Mouse (Mus musculus): ENCODE measurements around the gene Rictor. TPM values are rescaled to one million over a fixed set of nuclear protein-coding genes. Genes with fewer than 3 reads are reported as not detected.

Rictor gene
- polyA plus RNA-seq, 1 experiment from 2014 or later: 53.9 TPM

- H3K4me3 ChIP-seq (replicated peaks; ENCODE audit: low read length): no peak overlapping the region
- no peaks in the 10 kb centered on the region for H3K9me3 ChIP-seq (ENCODE audit: control insufficient read depth, low read length)
- no peaks in the 10 kb centered on the region for H3K4me1 ChIP-seq (replicated peaks; ENCODE audit: control insufficient read depth, insufficient read depth, low read length)
- ATAC-seq (ENCODE audit: low FRiP score): no peak
- 26% methylated on average over 1 of the region's 1 CpGs for WGBS
- no peaks in the 10 kb centered on the region for H3K36me3 ChIP-seq (replicated peaks; ENCODE audit: control insufficient read depth, insufficient read depth)
- H3K27me3 ChIP-seq (ENCODE audit: control insufficient read depth, insufficient read depth, low read length): no peaks in the 10 kb centered on the region
- H3K27ac ChIP-seq: no peak overlapping the region
- H3K9ac ChIP-seq: no peak overlapping the region
- DNase-seq (ENCODE audit: low spot score): no peak
- no peak overlapping the region for H3K4me2 ChIP-seq (replicated peaks)
These were observed 141.7 kb downstream of the Rictor start for GRCm38 (mm10) chr15:6849851-6850250.

Other genes starting within 250 kb of the Rictor start
- gene Fyb, start 185.5 kb upstream of the Rictor start, polyA plus RNA-seq (2014; fragmentation: Nextera tagmentation; extraction: Ambion mirVana): 4.2 and 4.9 TPM in 2 replicates
- gene Osmr, start 166.6 kb downstream of the Rictor start, polyA plus RNA-seq (2014; fragmentation: Nextera tagmentation; extraction: Ambion mirVana): 2.6 and 3.4 TPM in 2 replicates

Measured in hindbrain, embryonic 14.5 days (tissue).